Mouse (Mus musculus) A20 (cell line): ENCODE measurements around the gene Vwa8.

Experiments used
- DNase-seq: peaks from one replicate; pipeline ENCODE4 v3.0.0-alpha.2; 2011; ENCODE audit warnings: low read depth, low spot score

Gene Vwa8

GRCm38 (mm10) chr14:79225458-79225857 is 376.6 kb downstream of the Vwa8 start:
- no peak for DNase-seq

GRCm38 (mm10) chr14:79226056-79226455 is 377.2 kb downstream of the Vwa8 start:
- no peak for DNase-seq

GRCm38 (mm10) chr14:79226741-79227140 is 377.9 kb downstream of the Vwa8 start:
- DNase-seq = no peak

- DNase-seq = no peak
These were observed 379.1 kb downstream of the Vwa8 start for GRCm38 (mm10) chr14:79227955-79228354.

- DNase-seq = no peak
These were observed 382.8 kb downstream of the Vwa8 start for GRCm38 (mm10) chr14:79231677-79232076.

GRCm38 (mm10) chr14:79233697-79234096 is 384.8 kb downstream of the Vwa8 start:
- peak; percentile 60 for DNase-seq

DNA sequence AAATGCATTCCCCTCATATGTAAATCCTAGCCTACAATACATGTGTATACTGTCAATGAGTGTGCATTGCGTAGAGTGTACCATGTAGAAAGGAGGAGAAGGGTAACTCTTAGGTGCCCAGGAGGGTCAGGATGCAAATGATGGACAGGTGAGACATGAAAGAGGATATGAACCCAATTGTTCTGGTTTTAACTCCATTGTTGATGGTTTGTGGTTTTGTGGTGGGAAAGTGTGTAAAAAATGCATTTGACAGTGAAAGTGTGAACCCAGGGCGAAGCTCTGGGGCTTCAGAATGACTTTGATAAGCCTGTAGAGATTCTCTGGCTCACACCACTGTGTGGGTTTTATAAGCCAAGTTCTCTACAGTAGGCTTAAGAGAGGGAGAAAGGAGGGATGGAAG is 385.7 kb downstream of the Vwa8 start:
- DNase-seq = peak; percentile 70

DNA sequence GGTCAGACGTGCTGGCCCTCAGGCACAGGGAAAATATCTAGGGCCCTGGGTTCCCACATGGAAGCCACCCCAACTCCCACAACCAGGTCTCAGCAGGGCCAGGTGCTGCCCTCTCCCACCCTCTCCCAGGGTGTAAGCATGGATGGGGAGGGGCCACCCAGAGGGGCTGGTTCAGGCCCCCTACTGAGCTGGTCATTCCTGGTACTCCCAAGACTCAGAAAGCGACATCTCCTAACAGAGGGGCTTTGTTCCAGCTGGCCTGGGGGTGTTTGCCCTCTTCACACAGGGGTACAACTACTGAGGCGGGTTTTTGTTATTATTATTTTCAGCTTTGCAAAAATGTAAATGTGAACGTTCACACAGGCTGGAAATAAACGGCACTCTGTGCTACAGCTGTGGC is 386.3 kb downstream of the Vwa8 start:
- peak; percentile 4 for DNase-seq

DNA sequence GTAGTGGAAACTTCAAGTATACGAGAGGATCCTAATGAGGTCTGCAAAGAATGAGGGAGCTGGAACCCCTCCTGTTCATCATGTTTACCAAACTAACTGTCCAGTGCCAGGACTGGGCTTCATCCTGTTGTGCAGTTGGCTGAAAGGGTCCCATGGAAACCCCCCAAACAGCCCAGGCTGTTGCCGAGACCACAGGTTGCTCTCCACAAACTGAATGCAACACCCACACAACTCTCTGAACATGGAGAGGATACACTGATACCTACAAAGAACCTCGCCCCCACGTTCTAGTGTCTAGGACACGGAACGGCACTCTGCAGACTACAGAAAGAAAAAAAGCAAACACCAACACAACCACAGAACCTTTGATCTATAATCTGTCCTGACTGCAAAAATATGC is 387.4 kb downstream of the Vwa8 start:
- DNase-seq = no peak

DNA sequence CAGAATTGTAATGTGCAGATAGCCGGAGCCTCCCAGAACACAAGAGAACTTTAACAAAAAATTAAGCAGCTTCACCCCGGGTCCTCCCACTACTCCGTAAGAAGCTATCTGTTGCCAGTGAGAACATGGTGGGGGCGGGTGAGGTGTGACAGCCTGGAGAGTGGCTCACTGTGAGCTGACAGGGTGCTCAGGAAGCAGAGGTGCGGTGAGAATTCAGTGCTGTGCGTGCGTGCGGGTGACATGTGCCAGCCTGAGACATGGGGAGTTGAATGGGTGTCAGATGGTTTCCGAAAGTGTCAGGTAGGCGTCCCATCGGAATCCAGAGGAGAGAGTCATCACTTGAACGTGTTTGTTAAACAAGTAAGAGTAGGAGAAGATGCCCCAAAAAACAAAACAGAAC is 390.6 kb downstream of the Vwa8 start:
- no peak for DNase-seq

- no peak for DNase-seq
These were observed 392.3 kb downstream of the Vwa8 start for GRCm38 (mm10) chr14:79241057-79241570.

DNA sequence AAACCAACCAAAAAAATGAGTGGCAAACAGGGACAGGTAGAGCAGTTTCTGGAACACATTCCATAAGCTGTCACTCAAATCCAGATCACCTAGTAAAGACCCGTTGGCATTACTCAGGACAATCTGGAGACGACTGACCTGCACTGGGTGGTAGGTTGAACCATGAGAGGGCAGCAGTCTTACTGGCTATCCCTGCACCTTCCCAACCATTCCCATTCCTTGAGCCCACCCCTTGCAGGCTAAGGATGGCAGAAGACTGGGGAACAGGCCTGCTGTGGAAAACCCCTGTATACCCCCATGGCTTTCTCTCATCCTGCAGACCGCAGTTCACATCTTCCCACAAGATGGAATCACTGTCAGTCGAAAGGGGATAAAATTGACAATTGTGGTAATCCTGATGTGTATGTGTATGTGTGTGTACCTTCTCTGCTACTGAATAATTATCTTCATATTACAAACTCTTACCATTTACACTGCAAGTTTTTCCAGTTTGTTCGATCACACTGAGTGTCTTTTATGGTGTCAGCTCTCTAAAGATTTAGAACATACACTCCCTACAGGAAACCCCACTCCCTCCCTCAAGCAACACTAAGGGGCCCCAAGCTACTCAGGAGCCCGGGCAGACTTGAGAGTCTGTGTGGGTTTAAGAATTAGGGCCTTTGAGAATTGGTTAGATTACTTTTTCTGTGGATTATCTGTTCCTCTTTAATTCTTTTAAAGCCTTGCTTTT is 393.0 kb downstream of the Vwa8 start:
- DNase-seq = no peak

DNA sequence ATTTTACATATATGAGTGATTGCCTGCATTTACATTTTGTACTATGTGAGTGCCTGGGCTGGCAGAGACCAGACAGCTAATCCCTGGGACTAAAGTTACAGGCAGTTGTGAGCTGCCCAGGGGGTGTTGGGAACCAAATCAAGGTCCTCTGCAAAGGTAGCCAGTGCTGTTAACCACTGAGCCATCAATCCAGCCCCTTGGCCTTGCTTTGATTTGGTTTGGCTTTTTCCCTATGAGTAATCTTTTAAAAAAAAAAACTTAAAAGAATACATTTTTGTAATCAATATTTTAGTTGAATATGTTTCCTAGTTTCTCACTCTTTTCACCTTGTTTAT is 393.5 kb downstream of the Vwa8 start:
- DNase-seq = no peak

- DNase-seq = no peak
These were observed 394.4 kb downstream of the Vwa8 start for GRCm38 (mm10) chr14:79243038-79243883.

GRCm38 (mm10) chr14:79244571-79244970 is 395.7 kb downstream of the Vwa8 start:
- no peak for DNase-seq

DNA sequence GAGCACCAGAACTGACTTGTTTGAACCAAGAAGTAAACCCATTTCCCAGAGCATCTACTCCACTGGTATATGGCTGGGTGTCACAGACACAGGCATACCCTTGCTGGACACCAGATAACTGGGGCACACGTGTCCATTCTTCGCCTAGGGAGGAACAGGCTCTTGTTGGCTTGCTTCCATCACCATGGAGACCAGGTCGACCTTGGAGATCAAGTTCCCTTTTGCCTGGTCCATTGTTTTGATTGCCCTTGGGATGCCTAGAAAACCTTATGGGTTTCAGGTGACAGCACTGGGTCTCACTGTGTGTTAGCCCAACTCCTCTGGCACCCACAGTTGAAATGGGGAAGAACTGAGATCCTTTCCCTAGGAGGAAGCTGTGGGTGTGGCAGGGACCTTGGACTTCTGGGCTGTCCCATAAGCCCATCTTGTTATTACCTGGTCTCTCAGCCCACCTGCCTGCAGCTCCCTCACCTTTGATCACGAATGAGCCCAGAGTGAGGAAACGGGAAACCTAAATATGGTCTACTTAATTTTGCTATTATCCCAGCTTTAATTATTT is 403.0 kb downstream of the Vwa8 start:
- DNase-seq = no peak
